Mouse (Mus musculus): ENCODE data around the gene 5330417H12Rik. TPM values are rescaled to one million over a fixed set of nuclear protein-coding genes. Genes with fewer than 3 reads are reported as not detected.

The 5330417H12Rik gene
- polyA plus RNA-seq, 1 experiment from 2014 or later: not detected

DNA sequence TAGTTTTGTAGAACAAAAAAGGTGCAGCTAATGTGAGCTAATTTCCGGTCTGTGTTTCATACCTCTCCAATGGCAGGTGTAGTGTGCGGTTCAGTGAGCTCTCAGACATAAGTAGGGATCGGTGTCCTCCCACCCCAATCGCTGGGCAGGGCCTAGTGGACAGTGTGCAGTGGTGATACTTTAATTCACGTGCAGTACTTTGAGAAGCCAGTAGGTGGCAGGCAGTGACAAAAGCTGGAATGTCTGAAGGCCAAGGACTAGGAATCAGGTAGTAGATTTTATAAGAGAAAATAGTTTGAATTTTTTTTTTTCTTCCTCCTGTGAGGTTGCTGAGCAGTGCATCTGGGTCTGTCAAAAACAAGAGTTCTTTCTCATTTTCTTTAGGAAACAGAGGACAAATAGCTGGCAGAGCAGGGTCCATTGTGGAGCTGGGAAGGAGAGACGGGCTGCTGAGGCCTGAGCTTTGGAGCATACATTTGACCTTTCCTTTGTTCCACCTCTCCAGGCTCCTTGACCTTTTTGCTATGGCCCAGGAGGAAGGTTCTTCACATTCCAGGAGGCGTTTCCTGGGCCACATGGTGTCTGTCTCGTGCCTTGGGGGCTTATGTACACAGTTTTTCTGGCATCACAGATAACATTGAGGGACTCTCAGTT, 36.4 kb upstream of the 5330417H12Rik start:
- H3K27ac ChIP-seq (replicated peaks; ENCODE audit: low read depth, low read length): peak overlapping the region; percentile 44; the same call in 1 of the 2 replicates
- no peaks in the 10 kb centered on the region for H3K9me3 ChIP-seq (ENCODE audit: control insufficient read depth, low read length)
- DNase-seq (ENCODE audit: low spot score) (peak; percentile 79), ATAC-seq (ENCODE audit: low read depth) (peak; percentile 38)
- WGBS: 17% methylated on average over 8 of the region's 8 CpGs
- peaks cover 39% of the 10 kb centered on the region for H3K4me1 ChIP-seq (ENCODE audit: control insufficient read depth, insufficient read depth, low read length)
- no peak overlapping the region for H3K9ac ChIP-seq (ENCODE audit: low read depth, low read length)
- no peak overlapping the region for H3K4me3 ChIP-seq (ENCODE audit: low read depth, low read length)
- H3K36me3 ChIP-seq (ENCODE audit: control insufficient read depth, insufficient read depth, low read length): no peaks in the 10 kb centered on the region
- H3K27me3 ChIP-seq (replicated peaks; ENCODE audit: control insufficient read depth, insufficient read depth, low read length): no peaks in the 10 kb centered on the region
- no peak overlapping the region for H3K4me2 ChIP-seq (ENCODE audit: low read depth, low read length)

DNA sequence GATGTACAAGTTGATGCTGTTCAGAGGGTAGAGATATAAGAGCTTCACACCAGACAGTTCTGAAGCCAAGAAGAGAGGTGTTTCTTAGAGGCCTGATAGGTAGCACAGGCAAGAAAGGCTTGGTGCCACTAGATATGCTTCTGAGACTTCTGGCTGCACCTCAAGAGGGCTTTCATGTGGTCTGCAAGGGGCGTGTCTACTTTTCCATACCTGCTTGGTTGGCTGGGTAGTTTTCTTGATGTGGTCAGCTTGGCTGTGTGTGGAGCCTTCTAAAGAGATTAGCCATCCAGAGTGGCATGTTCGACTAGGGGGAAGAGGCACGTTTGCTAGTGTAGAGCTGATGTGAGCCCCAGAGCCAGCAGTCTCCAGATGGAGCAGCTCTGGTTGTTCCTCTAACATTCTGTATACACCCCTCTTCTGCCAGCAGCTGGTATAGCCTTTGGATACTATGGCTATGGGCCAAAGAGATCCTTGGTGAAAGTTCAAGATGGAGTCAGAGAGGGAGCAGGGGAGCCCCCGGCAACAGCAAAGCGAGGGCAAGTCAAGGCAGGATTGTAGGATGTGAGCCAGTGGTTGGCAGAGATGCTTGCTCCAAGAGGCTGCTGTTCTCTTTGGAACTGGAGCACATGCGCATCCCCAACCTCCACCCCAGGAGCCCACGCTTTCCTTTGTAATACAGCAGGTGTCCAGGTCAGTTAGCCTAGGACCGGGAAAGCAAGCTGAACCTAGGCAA, 34.4 kb upstream of the 5330417H12Rik start:
- WGBS: 74% methylated on average over 8 of the region's 8 CpGs
- no peaks in the 10 kb centered on the region for H3K27me3 ChIP-seq (replicated peaks; ENCODE audit: control insufficient read depth, insufficient read depth, low read length)
- no peaks in the 10 kb centered on the region for H3K9me3 ChIP-seq (ENCODE audit: control insufficient read depth, low read length)
- no peak overlapping the region for H3K9ac ChIP-seq (ENCODE audit: low read depth, low read length)
- H3K4me2 ChIP-seq (ENCODE audit: low read depth, low read length): no peak overlapping the region
- no peak for DNase-seq (ENCODE audit: low spot score)
- H3K27ac ChIP-seq (replicated peaks; ENCODE audit: low read depth, low read length): no peak overlapping the region
- 0 out of 2 replicates have a peak, but pooled peaks have one; percentile 8 for ATAC-seq (ENCODE audit: low read depth)
- peaks cover 26% of the 10 kb centered on the region for H3K4me1 ChIP-seq (ENCODE audit: control insufficient read depth, insufficient read depth, low read length)
- H3K4me3 ChIP-seq (ENCODE audit: low read depth, low read length): no peak overlapping the region
- H3K36me3 ChIP-seq (ENCODE audit: control insufficient read depth, insufficient read depth, low read length): no peaks in the 10 kb centered on the region

DNA sequence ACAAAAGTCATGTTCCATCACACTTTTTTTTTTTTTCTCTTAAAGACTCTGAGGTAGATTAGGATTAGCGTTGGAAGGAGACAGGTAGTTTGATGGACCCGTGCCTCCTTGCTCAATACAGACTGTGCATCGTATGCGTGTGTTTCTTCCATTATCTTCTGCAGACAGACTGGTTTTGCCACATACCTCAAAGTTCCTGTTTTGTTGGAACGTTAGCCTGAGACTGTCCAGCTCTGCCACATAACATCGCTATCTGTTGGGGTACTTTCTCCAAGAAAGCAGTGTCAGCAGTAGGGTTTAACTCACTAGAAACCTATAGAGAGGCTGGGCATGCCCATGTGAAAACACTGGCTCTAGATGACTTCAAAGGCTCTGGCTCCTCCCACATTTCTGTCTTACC, 31.5 kb upstream of the 5330417H12Rik start:
- H3K27me3 ChIP-seq (replicated peaks; ENCODE audit: control insufficient read depth, insufficient read depth, low read length): no peaks in the 10 kb centered on the region
- H3K27ac ChIP-seq (replicated peaks; ENCODE audit: low read depth, low read length): no peak overlapping the region
- ATAC-seq (ENCODE audit: low read depth) (no peak), DNase-seq (ENCODE audit: low spot score) (peak; percentile 43)
- no peak overlapping the region for H3K4me2 ChIP-seq (ENCODE audit: low read depth, low read length)
- no peak overlapping the region for H3K4me3 ChIP-seq (ENCODE audit: low read depth, low read length)
- no peak overlapping the region for H3K9ac ChIP-seq (ENCODE audit: low read depth, low read length)
- WGBS: 80% methylated on average over 6 of the region's 6 CpGs
- 0 out of 2 replicates have a peak, but pooled peaks cover 2% of the 10 kb centered on the region for H3K4me1 ChIP-seq (ENCODE audit: control insufficient read depth, insufficient read depth, low read length)
- H3K36me3 ChIP-seq (ENCODE audit: control insufficient read depth, insufficient read depth, low read length): no peaks in the 10 kb centered on the region
- no peaks in the 10 kb centered on the region for H3K9me3 ChIP-seq (ENCODE audit: control insufficient read depth, low read length)

- ATAC-seq (ENCODE audit: low read depth) (no peak), DNase-seq (ENCODE audit: low spot score) (no peak)
- H3K4me2 ChIP-seq (ENCODE audit: low read depth, low read length): no peak overlapping the region
- H3K4me1 ChIP-seq (ENCODE audit: control insufficient read depth, insufficient read depth, low read length): peaks cover 16% of the 10 kb centered on the region
- WGBS: 21% methylated on average over 1 of the region's 1 CpGs
- H3K4me3 ChIP-seq (ENCODE audit: low read depth, low read length): no peak overlapping the region
- no peak overlapping the region for H3K9ac ChIP-seq (ENCODE audit: low read depth, low read length)
- 0 out of 2 replicates have a peak overlapping the region, but pooled peaks have one; percentile 39 for H3K27ac ChIP-seq (replicated peaks; ENCODE audit: low read depth, low read length)
- no peaks in the 10 kb centered on the region for H3K27me3 ChIP-seq (replicated peaks; ENCODE audit: control insufficient read depth, insufficient read depth, low read length)
- no peaks in the 10 kb centered on the region for H3K36me3 ChIP-seq (ENCODE audit: control insufficient read depth, insufficient read depth, low read length)
- no peaks in the 10 kb centered on the region for H3K9me3 ChIP-seq (ENCODE audit: control insufficient read depth, low read length)
Observed at GRCm38 (mm10) chr7:107651821-107652220, 26.9 kb upstream of the 5330417H12Rik start.

DNA sequence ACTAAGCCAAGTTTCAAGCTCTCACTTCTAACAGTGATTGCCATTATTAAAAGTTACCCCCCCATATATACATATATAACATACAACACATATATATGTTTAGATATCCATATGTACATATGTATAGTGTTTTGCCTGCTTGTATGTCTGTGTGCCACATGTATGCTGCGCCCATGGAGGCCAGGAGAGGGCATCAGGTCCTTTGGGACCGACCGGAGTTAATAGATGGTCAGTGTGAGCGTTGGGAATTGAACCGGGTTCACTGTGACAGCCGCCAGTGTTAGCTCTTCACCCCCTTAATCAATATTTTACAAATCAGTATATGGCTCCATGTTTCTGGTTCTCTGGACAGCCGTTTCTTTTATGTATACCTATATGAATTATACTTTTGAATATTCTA, 25.0 kb upstream of the 5330417H12Rik start:
- no peak overlapping the region for H3K4me2 ChIP-seq (ENCODE audit: low read depth, low read length)
- H3K9me3 ChIP-seq (ENCODE audit: control insufficient read depth, low read length): peaks cover 1% of the 10 kb centered on the region
- H3K4me1 ChIP-seq (ENCODE audit: control insufficient read depth, insufficient read depth, low read length): peaks cover 16% of the 10 kb centered on the region
- H3K9ac ChIP-seq (ENCODE audit: low read depth, low read length): no peak overlapping the region
- peak overlapping the region; percentile 81; the same call in 1 of the 2 replicates for H3K27ac ChIP-seq (replicated peaks; ENCODE audit: low read depth, low read length)
- no peaks in the 10 kb centered on the region for H3K36me3 ChIP-seq (ENCODE audit: control insufficient read depth, insufficient read depth, low read length)
- 83% methylated on average over 7 of the region's 7 CpGs for WGBS
- H3K4me3 ChIP-seq (ENCODE audit: low read depth, low read length): no peak overlapping the region
- DNase-seq (ENCODE audit: low spot score): no peak
- H3K27me3 ChIP-seq (replicated peaks; ENCODE audit: control insufficient read depth, insufficient read depth, low read length): no peaks in the 10 kb centered on the region
- ATAC-seq (ENCODE audit: low read depth): no peak

DNA sequence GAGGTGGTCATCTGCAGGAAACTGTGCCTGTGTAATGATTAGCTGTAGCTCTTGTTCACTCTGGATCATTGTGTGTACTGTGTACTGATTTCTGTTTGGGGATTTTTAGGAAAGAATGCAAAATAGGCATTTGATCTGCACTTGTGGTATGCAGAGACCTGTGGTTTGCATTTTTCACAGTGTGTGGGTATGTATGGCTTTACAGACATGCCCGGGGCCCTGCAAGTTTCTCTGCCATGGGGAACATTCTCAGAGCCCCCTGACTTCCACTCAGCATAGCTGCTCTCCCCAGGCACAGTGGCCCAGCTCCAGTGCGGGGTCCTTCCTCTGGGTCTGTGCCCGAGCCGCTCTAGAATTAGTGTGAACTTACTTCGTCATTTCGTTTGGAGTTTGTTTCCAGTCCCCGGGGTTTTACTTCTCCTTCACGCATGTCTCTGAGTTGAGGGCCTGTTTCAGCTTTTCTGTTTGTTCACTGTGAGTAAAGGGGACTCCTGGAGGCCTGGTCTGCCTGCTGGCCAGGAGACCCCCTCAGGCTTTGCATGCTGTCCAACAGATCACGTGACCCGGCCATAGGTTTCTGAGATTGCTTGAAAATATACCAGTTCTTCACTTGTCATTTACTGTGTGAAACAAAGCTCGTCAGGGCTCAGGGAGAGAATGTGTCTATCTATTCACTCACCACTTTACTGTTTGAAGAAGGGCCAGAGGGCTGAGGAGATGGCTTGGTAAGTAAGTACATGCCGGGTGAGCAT, 24.2 kb upstream of the 5330417H12Rik start:
- ATAC-seq (ENCODE audit: low read depth) (peak; percentile 83), DNase-seq (ENCODE audit: low spot score) (peak; percentile 67)
- Histone ChIP-seq H3K4me3 (ENCODE audit: low read depth, low read length) (no peak overlapping the region), H3K27me3 (replicated peaks; ENCODE audit: control insufficient read depth, insufficient read depth, low read length) (no peaks in the 10 kb centered on the region), H3K27ac (replicated peaks; ENCODE audit: low read depth, low read length) (peak overlapping the region; percentile 81), H3K36me3 (ENCODE audit: control insufficient read depth, insufficient read depth, low read length) (no peaks in the 10 kb centered on the region), H3K4me2 (ENCODE audit: low read depth, low read length) (peak overlapping the region; percentile 18; the same call in 1 of the 2 replicates), H3K9me3 (ENCODE audit: control insufficient read depth, low read length) (peaks cover 6% of the 10 kb centered on the region), H3K4me1 (ENCODE audit: control insufficient read depth, insufficient read depth, low read length) (peaks cover 16% of the 10 kb centered on the region), H3K9ac (ENCODE audit: low read depth, low read length) (peak overlapping the region; percentile 23; the same call in 1 of the 2 replicates)
- 42% methylated on average over 12 of the region's 12 CpGs for WGBS

DNA sequence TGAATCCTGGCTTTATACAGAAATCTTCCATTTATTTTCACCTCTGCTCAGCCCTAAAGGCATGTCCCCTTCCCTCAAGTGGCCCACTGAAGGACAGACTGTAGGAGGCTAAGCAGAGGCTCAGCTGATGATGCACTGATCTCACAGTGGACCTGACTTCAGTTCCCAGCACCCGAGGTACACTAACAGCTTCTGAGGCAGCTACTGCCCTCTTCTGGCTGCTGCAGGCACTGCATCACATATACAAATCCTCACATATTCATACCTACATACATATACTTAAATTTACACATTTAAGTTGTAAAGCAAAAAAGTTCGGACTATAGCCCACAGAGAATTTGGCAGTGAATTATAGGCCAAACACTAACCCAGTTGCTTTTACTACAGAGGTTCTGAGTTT, 20.0 kb upstream of the 5330417H12Rik start:
- no peak overlapping the region for H3K27ac ChIP-seq (replicated peaks; ENCODE audit: low read depth, low read length)
- DNase-seq (ENCODE audit: low spot score) (no peak), ATAC-seq (ENCODE audit: low read depth) (no peak)
- peaks cover 6% of the 10 kb centered on the region for H3K9me3 ChIP-seq (ENCODE audit: control insufficient read depth, low read length)
- H3K4me2 ChIP-seq (ENCODE audit: low read depth, low read length): no peak overlapping the region
- H3K9ac ChIP-seq (ENCODE audit: low read depth, low read length): no peak overlapping the region
- H3K27me3 ChIP-seq (replicated peaks; ENCODE audit: control insufficient read depth, insufficient read depth, low read length): no peaks in the 10 kb centered on the region
- peaks cover 21% of the 10 kb centered on the region for H3K4me1 ChIP-seq (ENCODE audit: control insufficient read depth, insufficient read depth, low read length)
- H3K4me3 ChIP-seq (ENCODE audit: low read depth, low read length): no peak overlapping the region
- H3K36me3 ChIP-seq (ENCODE audit: control insufficient read depth, insufficient read depth, low read length): no peaks in the 10 kb centered on the region
- 96% methylated on average over 2 of the region's 2 CpGs for WGBS

DNA sequence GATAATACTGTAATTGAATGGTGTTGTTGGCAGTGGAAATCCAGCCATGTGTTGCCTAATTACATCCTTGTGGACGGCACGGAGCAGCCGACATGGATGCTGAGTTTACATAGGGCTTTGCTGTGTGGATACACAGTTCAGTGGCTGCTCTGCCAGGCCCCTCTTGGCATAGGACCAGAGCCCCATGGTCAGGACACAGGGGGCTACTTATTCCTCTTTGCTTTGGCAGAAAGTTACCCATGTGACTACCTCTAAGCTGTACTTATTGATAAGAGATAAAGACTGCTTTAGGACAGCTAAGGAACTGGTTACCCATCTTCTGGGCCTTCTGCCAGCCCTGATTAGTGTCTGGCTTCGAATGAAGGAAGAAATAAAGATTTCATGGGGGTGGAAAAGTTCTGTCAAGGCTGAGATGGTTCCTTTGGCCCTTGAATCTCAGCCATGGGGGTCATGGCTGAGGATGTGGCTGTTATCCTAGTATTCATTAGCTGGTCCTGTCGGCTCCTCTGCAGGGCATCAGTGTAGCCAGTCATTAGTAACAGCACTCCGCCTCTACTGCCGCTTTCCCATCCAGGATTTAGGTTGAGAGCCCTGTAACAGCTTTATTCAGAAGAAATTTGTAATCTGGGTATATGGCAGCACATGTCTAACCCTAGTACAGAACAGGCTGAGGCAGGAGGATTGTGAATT, 17.8 kb upstream of the 5330417H12Rik start:
- H3K4me3 ChIP-seq (ENCODE audit: low read depth, low read length): no peak overlapping the region
- H3K27me3 ChIP-seq (replicated peaks; ENCODE audit: control insufficient read depth, insufficient read depth, low read length): no peaks in the 10 kb centered on the region
- WGBS: 54% methylated on average over 7 of the region's 7 CpGs
- H3K4me1 ChIP-seq (ENCODE audit: control insufficient read depth, insufficient read depth, low read length): peaks cover 5% of the 10 kb centered on the region; the same call in 1 of the 2 replicates
- peak; percentile 89 for ATAC-seq (ENCODE audit: low read depth)
- H3K4me2 ChIP-seq (ENCODE audit: low read depth, low read length): no peak overlapping the region
- no peaks in the 10 kb centered on the region for H3K36me3 ChIP-seq (ENCODE audit: control insufficient read depth, insufficient read depth, low read length)
- no peak overlapping the region; the same call in 1 of the 2 replicates for H3K27ac ChIP-seq (replicated peaks; ENCODE audit: low read depth, low read length)
- peak; percentile 74 for DNase-seq (ENCODE audit: low spot score)
- H3K9ac ChIP-seq (ENCODE audit: low read depth, low read length): no peak overlapping the region
- H3K9me3 ChIP-seq (ENCODE audit: control insufficient read depth, low read length): peaks cover 6% of the 10 kb centered on the region
